Comparison of ENCODE assay signal across 9 mouse cellular contexts in genomic region chr17:84367663-84368062, GRCm38 (mm10).
DNase-seq lines count a peak whose midpoint lies in the region; ATAC-seq lines count a peak whose summit lies in the region.
"Had no signal": no experiment of that assay in that cellular context is flagged by ENCODE, and none has a peak within 500 bp of the region (broad histone marks: within the 10 kb centered on the region; RNA-seq: fewer than 3 reads in every experiment).

No protein-coding gene starts in this region.

- no peak overlapping the region for H3K4me2 ChIP-seq in midbrain, embryonic 16.5 days (ENCODE audit: low read length)
- H3K4me2 ChIP-seq in midbrain, embryonic 11.5 days: no peak overlapping the region
- H3K4me2 ChIP-seq: liver, embryonic 15.5 days had no signal

- no peak for ATAC-seq in midbrain, embryonic 16.5 days
- ATAC-seq in midbrain, embryonic 11.5 days (ENCODE audit: low FRiP score): no peak

- intact Hi-C loops in heart, postnatal 25 days (cut with DNase I): loop anchor here (10.0 kb wide), 1 partner anchor 93 kb away; no protein-coding TSS in a partner anchor

- no peak overlapping the region for H3K9ac ChIP-seq in midbrain, embryonic 16.5 days (ENCODE audit: low read depth, low read length)
- H3K9ac ChIP-seq in midbrain, embryonic 11.5 days (ENCODE audit: low read length): no peak overlapping the region
- H3K9ac ChIP-seq: liver, embryonic 15.5 days had no signal

- H3K27ac ChIP-seq in midbrain, embryonic 16.5 days (ENCODE audit: low read length): peak overlapping the region; percentile 10
- no peak overlapping the region for H3K27ac ChIP-seq in midbrain, embryonic 11.5 days (ENCODE audit: low read depth, low read length)
- H3K27ac ChIP-seq: liver, embryonic 15.5 days had no signal

- no peaks in the 10 kb centered on the region for H3K36me3 ChIP-seq in midbrain, embryonic 16.5 days (ENCODE audit: control insufficient read depth, insufficient read depth, low read length)
- no peaks in the 10 kb centered on the region for H3K36me3 ChIP-seq in midbrain, embryonic 11.5 days (ENCODE audit: control insufficient read depth, insufficient read depth, low read length)
- H3K36me3 ChIP-seq: liver, embryonic 15.5 days had no signal

- no peaks in the 10 kb centered on the region for H3K27me3 ChIP-seq in midbrain, embryonic 16.5 days (ENCODE audit: control insufficient read depth, insufficient read depth, low read depth, low read length)
- no peaks in the 10 kb centered on the region for H3K27me3 ChIP-seq in midbrain, embryonic 11.5 days (ENCODE audit: control insufficient read depth, insufficient read depth, low read length)
- H3K27me3 ChIP-seq: liver, embryonic 15.5 days had no signal

- H3K4me1 ChIP-seq in midbrain, embryonic 16.5 days (ENCODE audit: control insufficient read depth, insufficient read depth, low read length): peaks cover 26% of the 10 kb centered on the region
- peaks cover 8% of the 10 kb centered on the region; the same call in 1 of the 2 replicates for H3K4me1 ChIP-seq in midbrain, embryonic 11.5 days (ENCODE audit: control insufficient read depth, insufficient read depth, low read length)

- WGBS in midbrain, embryonic 16.5 days: 50% methylated on average over 3 of the region's 3 CpGs
- 84% methylated on average over 3 of the region's 3 CpGs for WGBS in midbrain, embryonic 11.5 days

- no peak overlapping the region for H3K4me3 ChIP-seq in midbrain, embryonic 16.5 days (ENCODE audit: low read depth, low read length)
- H3K4me3 ChIP-seq in midbrain, embryonic 11.5 days (ENCODE audit: low read depth, low read length): no peak overlapping the region
- H3K4me3 ChIP-seq: liver, embryonic 15.5 days had no signal

- peak; percentile 37 to 87 for DNase-seq in adrenal gland, adult (ENCODE audit: inconsistent age in 2 of 2, low spot score in 1 of 2)
- DNase-seq in adrenal gland, postnatal 25 days: no peak
- no peak for DNase-seq in midbrain, embryonic 11.5 days (ENCODE audit: low spot score, missing footprints)
- peak; percentile 26 for DNase-seq in heart, postnatal 25 days (ENCODE audit: low spot score)
- DNase-seq in lung, postnatal 36 days: peak; percentile 60
- no peak for DNase-seq in right cerebral cortex, postnatal 4 days
- no peak for DNase-seq in left cerebral cortex, adult 18-20 months (ENCODE audit: low spot score in 2 of 2)

- no peaks in the 10 kb centered on the region for H3K9me3 ChIP-seq in midbrain, embryonic 16.5 days (replicated peaks; ENCODE audit: control insufficient read depth, low read length, poor library complexity, severe bottlenecking)
- H3K9me3 ChIP-seq in midbrain, embryonic 11.5 days (ENCODE audit: control insufficient read depth, low read length): no peaks in the 10 kb centered on the region
- H3K9me3 ChIP-seq: liver, embryonic 15.5 days had no signal

Comparison
In these comparisons a context has a peak if more than half of its experiments do, and no peak if none do; other contexts are left out.
1. DNase-seq: peak in adrenal gland, adult (2 of 2), heart, postnatal 25 days (single experiment) and lung, postnatal 36 days (single experiment); none in adrenal gland, postnatal 25 days (single experiment), midbrain, embryonic 11.5 days (single experiment), right cerebral cortex, postnatal 4 days (single experiment) and left cerebral cortex, adult 18-20 months (0 of 2).